8 mouse cellular contexts compared by ENCODE assay signal in genomic region chr7:35056436-35056864, GRCm38 (mm10). TPM values are rescaled to one million over a fixed set of nuclear protein-coding genes. Genes with fewer than 3 reads are reported as not detected.
DNase-seq lines count a peak whose midpoint lies in the region; ATAC-seq and TF ChIP-seq lines count a peak whose summit lies in the region.

Cebpg (minus strand) TSS chr7:35056573.

- peak within 1 kb of the TSS; percentile 99 for H3K27ac ChIP-seq in intestine, postnatal 0 days (ENCODE audit: low read depth, low read length)
- peak within 1 kb of the TSS; percentile 96 for H3K27ac ChIP-seq in midbrain, embryonic 10.5 days (replicated peaks)

- ATAC-seq in intestine, postnatal 0 days = peak; percentile 97

- H3K4me2 ChIP-seq in intestine, postnatal 0 days (replicated peaks; ENCODE audit: low read depth) = peak within 1 kb of the TSS; percentile 76

- H3K4me3 ChIP-seq in intestine, postnatal 0 days (ENCODE audit: low read depth, low read length) = peak within 1 kb of the TSS; percentile 99
- peak within 1 kb of the TSS; percentile 98 for H3K4me3 ChIP-seq in midbrain, embryonic 10.5 days

- no peaks in the 10 kb centered on the region for H3K27me3 ChIP-seq in intestine, postnatal 0 days (replicated peaks; ENCODE audit: control insufficient read depth, insufficient read depth, low read length)
- peaks cover 7% of the 10 kb centered on the region; the same call in 1 of the 2 replicates for H3K27me3 ChIP-seq in midbrain, embryonic 10.5 days (ENCODE audit: low read depth, poor library complexity, severe bottlenecking)

- DNase-seq in adrenal gland, postnatal 10 days = peak; percentile 98
- DNase-seq in embryo, embryonic 9.5 days (ENCODE audit: extremely low spot score) = peak; percentile 98
- no peak for DNase-seq in gonadal fat pad, adult 2 months (ENCODE audit: low read depth)
- peak; percentile 97 to 98 for DNase-seq in left cerebral cortex, postnatal 36 days (ENCODE audit: low spot score in 2 of 2)
- DNase-seq in midbrain, embryonic 10.5 days (ENCODE audit: low spot score) = peak; percentile 93
- peak; percentile 94 to 95 for DNase-seq in right cerebral cortex, postnatal 36 days (ENCODE audit: low spot score in 2 of 2)
- peak; percentile 94 to 96 for DNase-seq in urinary bladder, postnatal 4 days (ENCODE audit: low spot score in 2 of 2)

- H3K9ac ChIP-seq in intestine, postnatal 0 days (ENCODE audit: low read depth, low read length) = peak within 1 kb of the TSS; percentile 91

- intact Hi-C loops in left cerebral cortex, postnatal 36 days (cut with DNase I) = loop anchor here (2.0 kb wide), 1 partner anchor 62 kb away; the partner anchor contains the start of gene Cebpa

- H3K4me1 ChIP-seq in intestine, postnatal 0 days (replicated peaks; ENCODE audit: control insufficient read depth, insufficient read depth, low read length) = 0 out of 2 replicates have a peak, but pooled peaks cover 14% of the 10 kb centered on the region
- peaks cover 22% of the 10 kb centered on the region for H3K4me1 ChIP-seq in midbrain, embryonic 10.5 days

- no peak for TF ChIP-seq CTCF in intestine, postnatal 0 days (IDR thresholded peaks at IDR 0.05; ENCODE audit: low read depth)

- H3K9me3 ChIP-seq in intestine, postnatal 0 days (ENCODE audit: control insufficient read depth) = no peaks in the 10 kb centered on the region
- H3K9me3 ChIP-seq in midbrain, embryonic 10.5 days (replicated peaks) = no peaks in the 10 kb centered on the region

- no peaks in the 10 kb centered on the region for H3K36me3 ChIP-seq in intestine, postnatal 0 days (ENCODE audit: control insufficient read depth, insufficient read depth)
- H3K36me3 ChIP-seq in midbrain, embryonic 10.5 days = peaks cover 9% of the 10 kb centered on the region; the same call in 1 of the 2 replicates

- under 1% methylated on average over 53 of the region's 53 CpGs for WGBS in intestine, postnatal 0 days
- WGBS in midbrain, embryonic 10.5 days = under 1% methylated on average over 53 of the region's 53 CpGs

RNA-seq across cellular contexts. Expression of gene Cebpg, which starts in this region (rescaled TPM):
- total RNA-seq in adrenal gland, postnatal 10 days (2021) = 10 to 100 TPM; 41.6 to 51.3 TPM
- polyA plus RNA-seq in gonadal fat pad, adult 2 months (2012; rRNA removed) = 14.1 and 16.3 TPM in 2 replicates
- polyA plus RNA-seq in intestine, postnatal 0 days (2015; fragmentation: Nextera tagmentation; extraction: Ambion mirVana) = 52.4 and 58.4 TPM in 2 replicates
- 10 to 100 TPM; 35.0 to 37.1 TPM for total RNA-seq in left cerebral cortex, postnatal 36 days (2021)
- 44.9 and 45.7 TPM in 2 replicates for polyA plus RNA-seq in midbrain, embryonic 10.5 days (2016; fragmentation: Nextera tagmentation; extraction: Ambion mirVana)
